Mouse (Mus musculus) olfactory bulb, adult 2 months (tissue): ENCODE results near the gene Ptgir.

ENCODE experiments used
- CTCF ChIP-seq: fragments of 200-500 bp; IDR thresholded peaks from 2 replicates; pipeline ENCODE4 v1.5.1; 2012; ENCODE audit warnings: low read depth, mild to moderate bottlenecking, low read length, moderate library complexity; ENCODE audit not compliant: insufficient read depth
- POLR2A ChIP-seq: fragments of 200-500 bp; IDR thresholded peaks from 2 replicates; pipeline ENCODE4 v1.6.1; 2012; ENCODE audit warnings: mild to moderate bottlenecking, low read depth, low read length, moderate library complexity; ENCODE audit not compliant: insufficient read depth

- TF ChIP-seq CTCF (no peak), POLR2A (no peak)
Measured at GRCm38 (mm10) chr7:16892352-16892730, 13.9 kb upstream of the Ptgir start.
